ENCODE assay signal across 14 mouse cellular contexts in genomic region chr10:127491128-127491512, GRCm38 (mm10). TPM values are rescaled to one million over a fixed set of nuclear protein-coding genes. Genes with fewer than 3 reads are reported as not detected.
DNase-seq lines count a peak whose midpoint lies in the region; ATAC-seq and TF ChIP-seq lines count a peak whose summit lies in the region.
"Had no signal": no experiment of that assay in that cellular context is flagged by ENCODE, and none has a peak within 500 bp of the region (broad histone marks: within the 10 kb centered on the region; RNA-seq: fewer than 3 reads in every experiment).

No protein-coding gene starts in this region.

- intact Hi-C loops in gastrocnemius, adult 2 months (cut with DNase I): no loop called here

- H3K9me3 ChIP-seq in hindbrain, embryonic 13.5 days: no peaks in the 10 kb centered on the region
- H3K9me3 ChIP-seq in midbrain, embryonic 16.5 days (replicated peaks; ENCODE audit: control insufficient read depth, low read length, poor library complexity, severe bottlenecking): no peaks in the 10 kb centered on the region
- H3K9me3 ChIP-seq: liver, embryonic 13.5 days; stomach, embryonic 15.5 days had no signal

- DNase-seq in gastrocnemius, adult 2 months: no peak
- DNase-seq in gastrocnemius, postnatal 4 days (ENCODE audit: low spot score in 2 of 2): no peak
- DNase-seq in cerebellum, adult 9-11 months: peak; percentile 59
- no peak for DNase-seq in adrenal gland, adult 8-10 months
- no peak for DNase-seq in spleen, postnatal 14 days (ENCODE audit: low spot score in 2 of 2)
- DNase-seq in adrenal gland, postnatal 36 days: no peak
- DNase-seq: heart, adult 11 months; kidney, adult 9 months; liver, embryonic 13.5 days had no signal

- peak; percentile 18 for ATAC-seq in hindbrain, embryonic 13.5 days (ENCODE audit: low FRiP score)
- no peak for ATAC-seq in midbrain, embryonic 16.5 days

- peaks cover 43% of the 10 kb centered on the region for H3K4me1 ChIP-seq in hindbrain, embryonic 13.5 days (replicated peaks)
- peaks cover 4% of the 10 kb centered on the region; the same call in 1 of the 2 replicates for H3K4me1 ChIP-seq in midbrain, embryonic 16.5 days (ENCODE audit: control insufficient read depth, insufficient read depth, low read length)
- H3K4me1 ChIP-seq: liver, embryonic 13.5 days; stomach, embryonic 15.5 days had no signal

- peak overlapping the region; percentile 87 for H3K27ac ChIP-seq in gastrocnemius, adult 2 months
- H3K27ac ChIP-seq in hindbrain, embryonic 13.5 days: peak overlapping the region; percentile 81
- peak overlapping the region; percentile 63 for H3K27ac ChIP-seq in midbrain, embryonic 16.5 days (ENCODE audit: low read length)
- H3K27ac ChIP-seq: liver, embryonic 13.5 days; stomach, embryonic 15.5 days had no signal

- H3K27me3 ChIP-seq in hindbrain, embryonic 13.5 days: no peaks in the 10 kb centered on the region
- no peaks in the 10 kb centered on the region for H3K27me3 ChIP-seq in midbrain, embryonic 16.5 days (ENCODE audit: control insufficient read depth, insufficient read depth, low read depth, low read length)
- H3K27me3 ChIP-seq: liver, embryonic 13.5 days; stomach, embryonic 15.5 days had no signal

- peaks cover 72% of the 10 kb centered on the region for H3K36me3 ChIP-seq in hindbrain, embryonic 13.5 days
- peaks cover 21% of the 10 kb centered on the region for H3K36me3 ChIP-seq in midbrain, embryonic 16.5 days (ENCODE audit: control insufficient read depth, insufficient read depth, low read length)

- H3K9ac ChIP-seq in hindbrain, embryonic 13.5 days: peak overlapping the region; percentile 14; the same call in 1 of the 2 replicates
- no peak overlapping the region for H3K9ac ChIP-seq in midbrain, embryonic 16.5 days (ENCODE audit: low read depth, low read length)
- H3K9ac ChIP-seq: liver, embryonic 13.5 days; stomach, embryonic 15.5 days had no signal

- H3K4me3 ChIP-seq in gastrocnemius, adult 2 months: peak overlapping the region; percentile 27
- H3K4me3 ChIP-seq in hindbrain, embryonic 13.5 days: no peak overlapping the region
- H3K4me3 ChIP-seq in midbrain, embryonic 16.5 days (ENCODE audit: low read depth, low read length): no peak overlapping the region
- H3K4me3 ChIP-seq: liver, embryonic 13.5 days; stomach, embryonic 15.5 days had no signal

- 56% methylated on average over 8 of the region's 8 CpGs for WGBS in hindbrain, embryonic 13.5 days
- WGBS in midbrain, embryonic 16.5 days: 54% methylated on average over 8 of the region's 8 CpGs

- H3K4me2 ChIP-seq in hindbrain, embryonic 13.5 days: no peak overlapping the region
- no peak overlapping the region for H3K4me2 ChIP-seq in midbrain, embryonic 16.5 days (ENCODE audit: low read length)
- H3K4me2 ChIP-seq: liver, embryonic 13.5 days; stomach, embryonic 15.5 days had no signal

- TF ChIP-seq CTCF in gastrocnemius, adult 2 months (IDR thresholded peaks at IDR 0.05): no peak

RNA-seq across cellular contexts. Expression of gene Stac3, which starts 10.4 kb away (rescaled TPM):
- total RNA-seq in gastrocnemius, adult 2 months (2021): 100 to 1,000 TPM; 393 to 462 TPM
- total RNA-seq in gastrocnemius, postnatal 4 days (2021): 100 to 1,000 TPM; 167 to 205 TPM
- polyA plus RNA-seq in hindbrain, embryonic 13.5 days (2015; fragmentation: Nextera tagmentation; extraction: Ambion mirVana): 2.5 TPM in 2 replicates
- 1.3 and 2.1 TPM in 2 replicates for polyA plus RNA-seq in midbrain, embryonic 16.5 days (2015; fragmentation: Nextera tagmentation; extraction: Ambion mirVana)
- 1 to 10 TPM in 3 of 4 experiments, under 1 TPM in 1; 0.87 to 4.6 (median 3.7) TPM for total RNA-seq in adrenal gland, adult 8-10 months (2022)
- total RNA-seq in adrenal gland, postnatal 36 days (2021): 1 to 10 TPM; 2.2 to 3.4 TPM
- total RNA-seq: MEL had no signal

RNA-seq across cellular contexts. Expression of gene Ndufa4l2, which starts 23.6 kb away (rescaled TPM):
- total RNA-seq in gastrocnemius, adult 2 months (2021): 10 to 100 TPM in 1 of 2 experiments, 1 to 10 TPM in 1; 8.1 to 16.5 TPM
- total RNA-seq in gastrocnemius, postnatal 4 days (2021): 10 to 100 TPM; 23.6 to 24.1 TPM
- 13.4 and 15.5 TPM in 2 replicates for polyA plus RNA-seq in hindbrain, embryonic 13.5 days (2015; fragmentation: Nextera tagmentation; extraction: Ambion mirVana)
- 17.6 and 19.7 TPM in 2 replicates for polyA plus RNA-seq in midbrain, embryonic 16.5 days (2015; fragmentation: Nextera tagmentation; extraction: Ambion mirVana)
- 10 to 100 TPM; 42.4 to 64.4 (median 50.7) TPM for total RNA-seq in adrenal gland, adult 8-10 months (2022)
- total RNA-seq in adrenal gland, postnatal 36 days (2021): 10 to 100 TPM; 29.7 to 45.6 TPM
- total RNA-seq: megakaryocyte, adult 5-6 weeks had no signal

RNA-seq across cellular contexts. Expression of gene Shmt2, which starts 31.1 kb away (rescaled TPM):
- 10 to 100 TPM; 22.7 to 28.9 TPM for total RNA-seq in gastrocnemius, adult 2 months (2021)
- total RNA-seq in gastrocnemius, postnatal 4 days (2021): 10 to 100 TPM; 34.6 to 34.8 TPM
- 52.7 and 57.5 TPM in 2 replicates for polyA plus RNA-seq in hindbrain, embryonic 13.5 days (2015; fragmentation: Nextera tagmentation; extraction: Ambion mirVana)
- polyA plus RNA-seq in midbrain, embryonic 16.5 days (2015; fragmentation: Nextera tagmentation; extraction: Ambion mirVana): 45.0 and 45.6 TPM in 2 replicates
- 10 to 100 TPM; 45.3 to 56.0 (median 49.8) TPM for total RNA-seq in adrenal gland, adult 8-10 months (2022)
- 10 to 100 TPM; 46.8 to 47.1 TPM for total RNA-seq in adrenal gland, postnatal 36 days (2021)

RNA-seq across cellular contexts. Expression of gene Nxph4, which starts 43.2 kb away (rescaled TPM):
- under 1 TPM; 0.17 to 0.23 TPM for total RNA-seq in gastrocnemius, adult 2 months (2021)
- 1 to 10 TPM; 1.9 to 2.2 TPM for total RNA-seq in gastrocnemius, postnatal 4 days (2021)
- polyA plus RNA-seq in hindbrain, embryonic 13.5 days (2015; fragmentation: Nextera tagmentation; extraction: Ambion mirVana): 139 and 176 TPM in 2 replicates
- 62.1 and 66.7 TPM in 2 replicates for polyA plus RNA-seq in midbrain, embryonic 16.5 days (2015; fragmentation: Nextera tagmentation; extraction: Ambion mirVana)
- total RNA-seq in adrenal gland, adult 8-10 months (2022): 10 to 100 TPM in 3 of 4 experiments, 1 to 10 TPM in 1; 8.3 to 16.8 (median 13.2) TPM
- total RNA-seq in adrenal gland, postnatal 36 days (2021): 1 to 10 TPM; 5.0 to 6.3 TPM
- total RNA-seq: megakaryocyte, adult 5-6 weeks; MEL had no signal

Comparison
In these comparisons a context has a peak if more than half of its experiments do, and no peak if none do; other contexts are left out.
1. RNA of gene Stac3, which starts 10.4 kb away (total RNA-seq): 393 to 462 TPM in gastrocnemius, adult 2 months and 167 to 205 TPM in gastrocnemius, postnatal 4 days; 0.87 to 4.6 TPM in adrenal gland, adult 8-10 months and 2.2 to 3.4 TPM in adrenal gland, postnatal 36 days; every median in the first group is over 10 times any median in the second.
2. Peak in every context shown above with its lines, with median percentiles within 50 percentile points of each other: H3K27ac ChIP-seq.